Mouse (Mus musculus) ES-E14 (cell line): Measurements from ENCODE around the gene Hip1r.

Experiments
- HCFC1 ChIP-seq: IDR thresholded peaks from 2 replicates; pipeline ENCODE4 v1.6.1; 2012; ENCODE audit warnings: low read length, inconsistent platforms, borderline replicate concordance; ENCODE audit not compliant: insufficient read depth
- MAFK ChIP-seq: IDR thresholded peaks from 2 replicates; pipeline ENCODE4 v1.6.1; 2014; ENCODE audit warnings: mild to moderate bottlenecking, low read depth, low read length, inconsistent platforms; ENCODE audit not compliant: insufficient read depth
- ZNF384 ChIP-seq: IDR thresholded peaks from 2 replicates; pipeline ENCODE4 v1.6.1; 2012; ENCODE audit warnings: low read depth, low read length, inconsistent platforms

DNA sequence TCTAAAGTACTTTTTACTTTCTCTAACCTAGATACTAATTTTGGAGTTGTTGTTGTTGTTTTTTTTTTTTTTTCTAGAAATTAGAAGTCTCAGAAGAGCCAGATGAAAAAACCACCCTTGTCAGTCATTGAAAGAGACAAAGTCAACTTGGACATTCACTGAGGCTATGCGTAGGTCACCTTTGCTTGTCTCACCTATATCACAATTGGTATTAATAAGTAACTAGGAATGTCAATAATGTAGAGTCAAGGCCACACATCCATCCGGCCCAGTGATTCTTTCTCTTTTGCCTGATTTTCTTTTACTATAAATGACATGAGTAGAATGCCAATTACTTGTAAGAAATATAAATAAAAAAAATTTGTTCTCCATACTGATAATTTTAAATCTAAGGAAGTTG is 6.7 kb upstream of the Hip1r start:
- TF ChIP-seq HCFC1 (no peak), MAFK (no peak), ZNF384 (no peak)
